Mouse (Mus musculus) layer of hippocampus, postnatal 36 days (tissue): ENCODE data around the gene Dleu7. TPM values are rescaled to one million over a fixed set of nuclear protein-coding genes. Genes with fewer than 3 reads are reported as not detected.

Source experiments
- DNase-seq, 2 experiments: peaks; one replicate each; pipeline ENCODE4 v3.0.0; 2022
- total RNA-seq, 2 experiments: library from RNA; stranded (reverse); gene quantifications; 2 replicates each; pipeline ENCODE4 v1.2.3; 2021

Gene Dleu7
- total RNA-seq, 2 experiments from 2014 or later = 5.5 to 6.2 TPM

- no peak for DNase-seq
These were observed 9.9 kb downstream of the Dleu7 start for GRCm38 (mm10) chr14:62282974-62283373.

GRCm38 (mm10) chr14:62273604-62274003 lies 19.2 kb downstream of the Dleu7 start:
- DNase-seq = no peak

GRCm38 (mm10) chr14:62270698-62271396 lies 22.0 kb downstream of the Dleu7 start:
- DNase-seq = no peak

GRCm38 (mm10) chr14:62258978-62259536 lies 33.8 kb downstream of the Dleu7 start:
- DNase-seq = no peak

- DNase-seq = no peak
These were observed 34.7 kb downstream of the Dleu7 start for GRCm38 (mm10) chr14:62258125-62258524.

GRCm38 (mm10) chr14:62256066-62256465 lies 36.8 kb downstream of the Dleu7 start:
- DNase-seq = no peak

- no peak for DNase-seq
These were observed 38.5 kb downstream of the Dleu7 start for GRCm38 (mm10) chr14:62254371-62254770.

- DNase-seq = peak; percentile 20 to 59
These were observed 40.8 kb downstream of the Dleu7 start for GRCm38 (mm10) chr14:62251999-62252398.

- no peak for DNase-seq
These were observed 42.8 kb downstream of the Dleu7 start for GRCm38 (mm10) chr14:62250046-62250445.

- DNase-seq = no peak
These were observed 43.6 kb downstream of the Dleu7 start for GRCm38 (mm10) chr14:62249251-62249650.

- no peak for DNase-seq
These were observed 44.1 kb downstream of the Dleu7 start for GRCm38 (mm10) chr14:62248796-62249195.

GRCm38 (mm10) chr14:62248345-62248744 lies 44.5 kb downstream of the Dleu7 start:
- DNase-seq = no peak

- DNase-seq = no peak
These were observed 47.3 kb downstream of the Dleu7 start for GRCm38 (mm10) chr14:62245557-62245956.

GRCm38 (mm10) chr14:62243530-62243929 lies 49.3 kb downstream of the Dleu7 start:
- DNase-seq = no peak

GRCm38 (mm10) chr14:62235969-62236368 lies 56.9 kb downstream of the Dleu7 start:
- DNase-seq = no peak

- DNase-seq = no peak
These were observed 57.6 kb downstream of the Dleu7 start for GRCm38 (mm10) chr14:62235214-62235613.

- no peak for DNase-seq
These were observed 61.9 kb downstream of the Dleu7 start for GRCm38 (mm10) chr14:62230968-62231367.

GRCm38 (mm10) chr14:62227101-62227500 lies 65.7 kb downstream of the Dleu7 start:
- DNase-seq = no peak

- DNase-seq = peak; percentile 27 to 51
These were observed 66.2 kb downstream of the Dleu7 start for GRCm38 (mm10) chr14:62226576-62227047.

Other genes starting within 250 kb of the Dleu7 start
- 10 to 100 TPM; 10.4 to 13.0 TPM for gene Rnaseh2b, start 458 bp downstream of the Dleu7 start, total RNA-seq
- under 1 TPM; 0.38 to 0.55 TPM for gene Gucy1b2, start 163.2 kb upstream of the Dleu7 start, total RNA-seq